Mouse (Mus musculus): ENCODE measurements around the gene Gm3776.
"Not testable (repeated sequence)": the region's sequence is repeated elsewhere in the genome, so short reads cannot be mapped to it uniquely, and the experiment has no call there.

The Gm3776 gene

GRCm38 (mm10) chr9:78256914-78257313, at the start of gene Gm3776:
Gene Gm3776 (plus strand): TSS chr9:78257129.
- not testable (repeated sequence) for H3K27me3 ChIP-seq (ENCODE audit: control insufficient read depth, insufficient read depth, low read length, poor library complexity, severe bottlenecking); DNase-seq (ENCODE audit: low read depth, low spot score); H3K36me3 ChIP-seq (ENCODE audit: control insufficient read depth, insufficient read depth, low read length, poor library complexity, severe bottlenecking)

GRCm38 (mm10) chr9:78208956-78209355, 48.0 kb upstream of the Gm3776 start:
- Histone ChIP-seq H3K27me3 (ENCODE audit: control insufficient read depth, insufficient read depth, low read length, poor library complexity, severe bottlenecking) (no peaks in the 10 kb centered on the region), H3K36me3 (ENCODE audit: control insufficient read depth, insufficient read depth, low read length, poor library complexity, severe bottlenecking) (no peaks in the 10 kb centered on the region)
- DNase-seq (ENCODE audit: low read depth, low spot score): no peak

- DNase-seq (ENCODE audit: low read depth, low spot score): no peak
- H3K27me3 ChIP-seq (ENCODE audit: control insufficient read depth, insufficient read depth, low read length, poor library complexity, severe bottlenecking): no peaks in the 10 kb centered on the region
- no peaks in the 10 kb centered on the region for H3K36me3 ChIP-seq (ENCODE audit: control insufficient read depth, insufficient read depth, low read length, poor library complexity, severe bottlenecking)
These were observed 46.9 kb upstream of the Gm3776 start for GRCm38 (mm10) chr9:78210079-78210478.

DNA sequence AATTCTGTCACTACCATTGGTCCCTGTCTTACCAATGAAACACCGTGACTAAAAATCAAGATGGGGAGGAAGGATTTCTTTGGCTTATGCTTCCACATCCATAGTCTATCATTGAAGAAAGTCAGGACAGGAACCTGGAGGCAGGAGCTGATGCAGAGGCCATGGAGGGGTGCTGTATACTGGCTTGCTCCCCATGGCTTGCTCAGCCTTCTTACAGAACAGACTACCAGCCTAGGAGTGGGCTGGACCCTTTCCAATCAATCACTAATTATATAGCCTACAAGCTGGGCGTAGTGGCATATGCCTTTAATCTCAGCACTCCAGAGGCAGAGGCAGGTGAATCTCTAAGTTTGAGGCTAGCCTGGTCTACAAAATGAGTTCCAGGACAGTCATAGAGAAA, 46.1 kb upstream of the Gm3776 start:
- Histone ChIP-seq H3K27me3 (ENCODE audit: control insufficient read depth, insufficient read depth, low read length, poor library complexity, severe bottlenecking) (no peaks in the 10 kb centered on the region), H3K36me3 (ENCODE audit: control insufficient read depth, insufficient read depth, low read length, poor library complexity, severe bottlenecking) (no peaks in the 10 kb centered on the region)
- DNase-seq (ENCODE audit: low read depth, low spot score): no peak

GRCm38 (mm10) chr9:78211521-78211920, 45.4 kb upstream of the Gm3776 start:
- no peak for DNase-seq (ENCODE audit: low read depth, low spot score)
- Histone ChIP-seq H3K27me3 (ENCODE audit: control insufficient read depth, insufficient read depth, low read length, poor library complexity, severe bottlenecking) (no peaks in the 10 kb centered on the region), H3K36me3 (ENCODE audit: control insufficient read depth, insufficient read depth, low read length, poor library complexity, severe bottlenecking) (no peaks in the 10 kb centered on the region)

DNA sequence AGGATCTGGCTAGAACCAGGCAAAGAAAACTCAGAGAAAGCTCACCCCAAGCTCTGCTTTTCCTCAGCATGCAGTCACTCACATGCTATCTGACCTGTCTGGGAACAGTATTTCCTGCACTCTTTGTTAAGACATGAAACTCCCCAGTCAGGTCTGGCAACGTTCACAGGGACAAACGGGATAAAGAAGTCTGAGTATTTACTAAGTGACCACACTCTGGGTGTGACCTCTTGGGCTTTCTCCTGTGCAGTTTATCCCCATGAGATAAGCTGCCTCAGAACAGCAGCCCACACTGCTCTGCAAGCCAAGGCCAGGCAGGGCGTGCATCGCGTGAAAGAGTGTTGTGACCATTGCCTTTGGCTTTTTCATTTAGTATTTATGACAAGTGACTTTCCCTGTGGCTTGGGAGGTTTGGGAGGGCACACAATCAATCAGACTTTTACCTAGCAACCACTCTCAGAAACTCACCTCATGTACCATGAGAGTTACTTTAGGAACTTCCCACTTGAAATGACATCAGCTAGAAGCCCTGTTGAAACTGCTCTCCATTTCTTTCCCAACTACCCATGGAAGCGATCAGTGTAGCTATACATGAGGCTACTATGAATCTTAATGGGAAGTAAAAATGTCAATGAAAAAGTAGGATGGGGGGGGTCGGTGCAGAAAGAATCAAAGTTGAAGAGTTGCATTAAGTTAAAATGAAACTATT, 44.4 kb upstream of the Gm3776 start:
- DNase-seq (ENCODE audit: low read depth, low spot score): no peak
- H3K36me3 ChIP-seq (ENCODE audit: control insufficient read depth, insufficient read depth, low read length, poor library complexity, severe bottlenecking): no peaks in the 10 kb centered on the region
- H3K27me3 ChIP-seq (ENCODE audit: control insufficient read depth, insufficient read depth, low read length, poor library complexity, severe bottlenecking): no peaks in the 10 kb centered on the region

- DNase-seq (ENCODE audit: low read depth, low spot score): no peak
- Histone ChIP-seq H3K27me3 (ENCODE audit: control insufficient read depth, insufficient read depth, low read length, poor library complexity, severe bottlenecking) (no peaks in the 10 kb centered on the region), H3K36me3 (ENCODE audit: control insufficient read depth, insufficient read depth, low read length, poor library complexity, severe bottlenecking) (no peaks in the 10 kb centered on the region)
These were observed 39.9 kb upstream of the Gm3776 start for GRCm38 (mm10) chr9:78217074-78217473.

DNA sequence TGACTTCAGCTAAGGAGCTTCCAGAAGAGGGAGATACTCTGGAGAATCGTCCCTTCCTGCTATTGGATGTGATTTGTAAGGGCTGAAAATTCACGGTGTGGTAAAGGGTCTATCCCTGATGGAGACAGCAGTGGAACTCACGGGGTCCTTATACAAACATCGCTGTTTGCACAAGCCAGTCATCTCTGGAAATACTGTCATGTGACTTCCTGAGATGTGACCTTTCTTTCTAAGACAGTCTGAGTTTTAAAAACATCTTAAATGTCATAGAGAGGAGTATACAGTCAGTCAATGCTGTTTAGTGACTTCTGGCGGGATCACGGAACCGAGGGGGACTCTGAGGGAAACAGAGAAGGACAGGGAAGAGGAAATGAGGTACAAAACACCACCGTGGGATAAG, 34.3 kb upstream of the Gm3776 start:
- no peaks in the 10 kb centered on the region for H3K36me3 ChIP-seq (ENCODE audit: control insufficient read depth, insufficient read depth, low read length, poor library complexity, severe bottlenecking)
- no peak for DNase-seq (ENCODE audit: low read depth, low spot score)
- no peaks in the 10 kb centered on the region for H3K27me3 ChIP-seq (ENCODE audit: control insufficient read depth, insufficient read depth, low read length, poor library complexity, severe bottlenecking)

- DNase-seq (ENCODE audit: low read depth, low spot score): no peak
- H3K27me3 ChIP-seq (ENCODE audit: control insufficient read depth, insufficient read depth, low read length, poor library complexity, severe bottlenecking): no peaks in the 10 kb centered on the region
- no peaks in the 10 kb centered on the region for H3K36me3 ChIP-seq (ENCODE audit: control insufficient read depth, insufficient read depth, low read length, poor library complexity, severe bottlenecking)
These were observed 33.6 kb upstream of the Gm3776 start for GRCm38 (mm10) chr9:78223221-78223902.

GRCm38 (mm10) chr9:78224418-78224817, 32.5 kb upstream of the Gm3776 start:
- no peaks in the 10 kb centered on the region for H3K27me3 ChIP-seq (ENCODE audit: control insufficient read depth, insufficient read depth, low read length, poor library complexity, severe bottlenecking)
- no peaks in the 10 kb centered on the region for H3K36me3 ChIP-seq (ENCODE audit: control insufficient read depth, insufficient read depth, low read length, poor library complexity, severe bottlenecking)
- DNase-seq (ENCODE audit: low read depth, low spot score): no peak

GRCm38 (mm10) chr9:78225304-78225703, 31.6 kb upstream of the Gm3776 start:
- DNase-seq (ENCODE audit: low read depth, low spot score): no peak

DNA sequence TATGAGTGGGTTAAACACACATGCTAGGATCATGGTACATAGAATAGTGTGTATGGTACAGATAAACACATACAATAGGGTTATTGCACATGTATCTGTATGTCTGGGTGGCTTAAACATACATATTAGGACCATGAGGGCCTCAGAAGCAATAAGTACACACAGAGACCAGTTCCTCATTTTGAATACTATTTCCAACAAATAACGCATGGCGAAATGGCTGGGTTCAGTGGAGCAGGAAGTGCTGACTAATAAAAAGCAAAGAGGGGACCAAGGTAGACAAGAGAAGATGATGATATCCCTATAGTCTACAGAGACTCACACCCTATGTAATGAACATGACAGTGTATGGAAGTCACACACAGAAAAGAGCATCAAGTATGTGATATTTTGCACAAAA, 28.8 kb upstream of the Gm3776 start:
- DNase-seq (ENCODE audit: low read depth, low spot score): no peak
- no peaks in the 10 kb centered on the region for H3K27me3 ChIP-seq (ENCODE audit: control insufficient read depth, insufficient read depth, low read length, poor library complexity, severe bottlenecking)
- no peaks in the 10 kb centered on the region for H3K36me3 ChIP-seq (ENCODE audit: control insufficient read depth, insufficient read depth, low read length, poor library complexity, severe bottlenecking)

More at GRCm38 (mm10) chr9:78225304-78225703, 31.6 kb upstream of the Gm3776 start:
- no peaks in the 10 kb centered on the region for H3K27me3 ChIP-seq (ENCODE audit: control insufficient read depth, insufficient read depth, low read length, poor library complexity, severe bottlenecking)
- H3K36me3 ChIP-seq (ENCODE audit: control insufficient read depth, insufficient read depth, low read length, poor library complexity, severe bottlenecking): no peaks in the 10 kb centered on the region

- DNase-seq (ENCODE audit: low read depth, low spot score); H3K36me3 ChIP-seq (ENCODE audit: control insufficient read depth, insufficient read depth, low read length, poor library complexity, severe bottlenecking); H3K27me3 ChIP-seq (ENCODE audit: control insufficient read depth, insufficient read depth, low read length, poor library complexity, severe bottlenecking): not testable (repeated sequence)
These were observed 27.3 kb upstream of the Gm3776 start for GRCm38 (mm10) chr9:78229658-78230057.

- H3K36me3 ChIP-seq (ENCODE audit: control insufficient read depth, insufficient read depth, low read length, poor library complexity, severe bottlenecking); H3K27me3 ChIP-seq (ENCODE audit: control insufficient read depth, insufficient read depth, low read length, poor library complexity, severe bottlenecking); DNase-seq (ENCODE audit: low read depth, low spot score): not testable (repeated sequence)
These were observed 26.5 kb upstream of the Gm3776 start, which contains the start of gene Gsta1 for GRCm38 (mm10) chr9:78230461-78230860. Gene Gsta1 (plus strand): TSS chr9:78230656.

- H3K27me3 ChIP-seq (ENCODE audit: control insufficient read depth, insufficient read depth, low read length, poor library complexity, severe bottlenecking); H3K36me3 ChIP-seq (ENCODE audit: control insufficient read depth, insufficient read depth, low read length, poor library complexity, severe bottlenecking); DNase-seq (ENCODE audit: low read depth, low spot score): not testable (repeated sequence)
These were observed 23.7 kb upstream of the Gm3776 start for GRCm38 (mm10) chr9:78233121-78233695.

Measured in splenic B cell, adult 2 months (primary cell).